Mouse (Mus musculus) spleen, postnatal 10 days (tissue): ENCODE results near the gene Mepe.

Experiments used
- DNase-seq, 2 experiments: peaks; one replicate each; pipeline ENCODE4 v3.0.0; 2021 to 2022; ENCODE audit warnings: low spot score in 2 of 2

Mepe gene

DNA sequence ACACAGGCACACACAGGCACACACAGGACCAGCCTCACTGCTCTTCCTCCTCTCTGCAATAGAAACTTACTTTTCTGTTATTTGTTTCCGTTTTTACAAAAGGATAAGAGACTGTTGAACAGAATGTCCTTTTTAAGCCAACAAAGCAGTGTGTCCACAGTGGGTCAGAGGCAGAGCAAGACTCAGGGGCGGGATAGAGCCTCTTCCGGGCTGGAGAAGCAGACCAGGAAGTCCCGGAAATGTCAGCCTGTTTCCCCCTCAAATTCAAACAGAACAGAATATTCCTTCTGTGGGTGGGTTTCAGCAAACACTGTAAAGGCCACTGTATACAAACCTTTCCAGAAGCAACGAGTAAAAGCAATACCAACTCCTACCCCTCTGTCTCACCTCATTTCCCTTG lies 26.7 kb downstream of the Mepe start:
- no peak for DNase-seq

GRCm38 (mm10) chr5:104357575-104357974 lies 32.4 kb downstream of the Mepe start:
- DNase-seq, result no peak

DNA sequence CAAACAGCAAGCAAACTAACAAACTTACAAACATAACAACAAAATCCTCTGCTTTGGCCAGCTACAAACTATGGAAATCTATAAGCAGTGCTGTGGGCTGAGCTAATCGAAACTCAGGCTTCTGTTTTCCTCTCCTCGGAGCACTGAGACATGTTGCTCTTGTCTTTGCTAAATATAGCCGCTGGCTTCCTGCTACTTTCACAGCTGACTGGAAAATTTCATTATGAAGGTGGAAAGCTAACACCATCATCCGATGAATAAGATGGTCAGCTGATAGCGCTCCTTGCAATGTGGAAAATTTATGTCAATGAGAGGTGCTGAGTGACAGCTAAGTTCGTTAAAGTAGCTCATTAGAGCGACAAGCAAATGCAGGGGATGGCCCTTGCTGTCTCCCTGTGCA lies 33.5 kb downstream of the Mepe start:
- no peak for DNase-seq

GRCm38 (mm10) chr5:104359257-104359656 lies 34.1 kb downstream of the Mepe start:
- DNase-seq, result no peak

DNA sequence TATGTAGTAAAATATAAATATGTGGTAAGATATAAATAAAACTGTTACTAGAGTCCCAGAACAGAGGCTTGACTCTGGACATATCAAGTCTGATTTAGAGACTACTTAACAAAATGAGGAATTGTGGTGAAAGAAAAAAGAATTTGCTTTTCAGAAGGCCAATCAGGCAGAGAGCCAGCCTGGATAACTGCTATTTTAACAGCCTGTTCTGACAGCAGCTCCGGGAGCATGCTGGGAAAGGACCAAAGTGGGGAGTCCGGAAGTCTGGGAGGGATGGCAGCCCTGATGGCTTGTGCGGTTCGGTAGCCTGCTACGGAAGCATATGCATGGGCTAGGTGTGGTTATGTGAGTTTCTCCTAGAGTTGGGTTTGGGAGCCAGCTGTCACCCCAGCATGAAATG lies 45.5 kb downstream of the Mepe start:
- no peak for DNase-seq

GRCm38 (mm10) chr5:104371284-104371683 lies 46.2 kb downstream of the Mepe start:
- DNase-seq, result no peak

- DNase-seq, result no peak
Measured at GRCm38 (mm10) chr5:104373648-104374307, 48.6 kb downstream of the Mepe start.

DNA sequence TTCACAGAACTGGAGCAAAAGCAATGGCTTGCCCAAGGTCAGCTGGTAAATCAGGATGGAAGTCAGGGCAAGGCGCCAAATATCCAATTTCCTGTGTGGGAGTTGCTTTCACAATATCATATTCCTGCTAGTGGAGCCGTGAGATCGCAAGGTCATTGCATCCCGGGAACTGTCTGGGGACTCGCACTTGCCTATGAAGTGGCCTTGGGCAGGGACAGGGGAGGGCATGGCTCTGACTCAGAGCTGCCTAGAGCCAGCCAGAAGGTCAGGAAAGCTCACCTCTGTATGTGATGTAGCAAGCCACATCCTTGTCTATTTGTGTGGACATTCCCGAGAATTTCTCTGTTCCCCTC lies 49.2 kb downstream of the Mepe start:
- peak in 1 of 2 experiments; percentile 23 for DNase-seq

DNA sequence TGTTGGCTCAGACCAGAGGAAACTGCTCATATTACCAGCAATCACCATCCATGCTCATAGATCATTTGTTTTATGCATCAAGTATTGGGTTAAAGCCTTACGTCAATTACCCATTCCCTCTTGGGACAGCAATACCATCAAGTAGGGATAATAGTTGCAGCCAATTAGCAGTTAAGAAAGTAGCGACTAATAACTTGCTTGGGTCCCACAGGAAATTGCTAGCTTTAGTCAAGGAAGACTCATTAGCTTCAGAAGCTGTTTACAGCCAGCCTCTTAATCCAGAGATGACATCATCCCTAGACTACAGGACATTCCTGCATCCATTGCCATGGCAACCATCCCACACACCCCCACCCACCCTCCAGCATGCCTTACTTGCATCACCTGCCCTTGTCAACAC lies 50.0 kb downstream of the Mepe start:
- DNase-seq, result no peak

DNA sequence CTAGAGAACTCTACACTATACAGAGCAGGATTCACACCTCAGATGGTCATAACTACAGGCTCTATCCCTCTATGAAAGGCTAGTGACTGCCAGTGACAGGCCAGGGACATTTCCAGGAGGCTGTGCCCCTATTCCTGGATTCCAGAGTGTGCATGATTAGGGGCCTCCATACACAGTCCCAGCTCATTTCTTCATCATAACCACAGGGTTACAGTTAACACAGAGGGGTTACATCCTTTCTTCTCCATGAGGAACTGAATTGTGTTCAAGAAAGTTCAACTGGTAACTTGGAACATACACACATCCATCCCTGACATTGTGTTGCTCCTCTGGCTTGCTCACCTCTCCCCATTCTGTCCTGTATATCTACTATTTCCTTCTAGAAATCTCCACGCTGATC lies 51.8 kb downstream of the Mepe start:
- no peak for DNase-seq

DNA sequence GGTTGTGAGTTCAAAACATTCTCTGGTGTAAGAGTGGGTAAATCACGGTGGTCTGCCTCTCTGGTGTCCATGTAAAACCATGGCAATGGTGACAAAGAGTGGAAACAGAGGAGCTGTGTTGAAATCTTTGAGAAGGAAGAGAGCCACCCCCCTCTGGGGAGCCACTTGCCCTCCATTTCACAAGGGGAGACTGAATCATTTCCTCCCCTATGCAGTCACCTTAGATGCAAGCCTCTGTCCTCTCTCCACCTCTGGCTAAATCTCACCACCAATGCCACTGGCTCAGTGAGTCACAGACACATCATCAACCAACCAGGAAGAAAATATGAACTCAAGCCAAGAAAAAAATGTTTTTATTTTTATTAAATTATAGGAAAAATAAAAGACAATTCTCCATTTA lies 55.4 kb downstream of the Mepe start:
- DNase-seq, result no peak

DNA sequence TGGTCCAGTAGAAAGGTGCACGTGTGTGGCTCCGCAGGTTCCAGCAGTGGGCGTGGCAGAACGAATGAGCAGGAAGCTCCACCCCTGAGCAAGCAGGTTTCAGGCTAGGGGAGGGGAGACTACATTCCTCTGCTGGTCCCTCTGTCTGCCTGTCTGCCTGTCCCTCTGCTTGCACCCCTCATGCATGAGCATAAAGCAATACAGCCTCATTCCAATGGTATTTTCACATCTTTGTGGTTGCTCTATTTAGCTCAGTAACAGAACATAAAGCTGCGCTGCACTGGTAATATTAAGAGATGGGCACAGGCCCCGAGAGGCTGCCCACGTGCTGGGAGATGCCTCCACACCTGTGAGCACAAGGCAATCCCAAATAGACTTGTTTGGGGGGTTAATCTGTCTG lies 56.5 kb downstream of the Mepe start:
- DNase-seq, result no peak

- DNase-seq, result no peak
Measured at GRCm38 (mm10) chr5:104384540-104384939, 59.4 kb downstream of the Mepe start.

DNA sequence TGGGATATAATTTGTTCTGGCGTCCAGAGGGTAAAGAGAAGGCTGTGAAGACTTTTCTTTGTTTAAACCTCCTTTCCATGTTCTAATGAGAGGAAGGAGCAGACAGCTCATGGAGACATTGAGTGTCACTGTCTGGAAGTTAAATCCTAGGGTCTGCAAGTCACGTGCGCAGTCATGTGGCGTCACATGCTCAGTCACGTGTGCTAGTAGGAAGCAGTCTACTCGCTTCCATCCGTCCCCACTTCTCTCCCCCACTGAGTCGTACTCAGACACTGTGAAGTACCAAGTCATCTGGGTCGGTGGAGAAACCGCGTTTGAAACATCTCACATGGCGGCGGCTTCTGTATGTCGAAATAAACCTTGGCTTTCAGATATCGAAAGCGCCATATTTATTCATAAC lies 60.4 kb downstream of the Mepe start:
- DNase-seq, result no peak

DNA sequence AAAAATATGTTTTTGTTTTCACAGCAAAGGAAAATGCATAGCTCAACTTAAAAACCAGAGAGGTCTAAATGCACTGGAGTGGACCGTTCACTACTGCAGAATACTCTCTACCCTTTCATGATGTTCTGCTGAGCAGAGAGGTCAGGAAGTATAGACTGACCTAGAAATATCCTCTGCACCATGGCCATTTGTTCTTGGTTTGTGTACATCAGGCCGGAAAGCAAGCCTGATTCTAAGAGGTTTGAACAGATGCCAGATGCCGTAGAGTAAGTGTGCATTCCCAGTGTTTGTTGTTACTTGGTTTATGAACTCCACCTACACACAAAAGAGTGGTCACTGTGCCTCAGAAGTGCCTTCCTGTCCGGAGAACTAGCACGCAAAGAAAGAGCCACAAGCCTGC lies 61.8 kb downstream of the Mepe start:
- no peak for DNase-seq
